Mouse (Mus musculus): ENCODE results near the gene G6pc.

- no peak for TF ChIP-seq POLR2A (IDR thresholded peaks at IDR 0.05; ENCODE audit: borderline replicate concordance, extremely low read depth, low read depth, low read length)
- TF ChIP-seq CTCF (IDR thresholded peaks at IDR 0.05; ENCODE audit: insufficient read depth, low read length): no peak
Observed at GRCm38 (mm10) chr11:101374421-101374938, 7.1 kb downstream of the G6pc start.
